Mouse (Mus musculus) frontal cortex, postnatal 36 days (tissue): ENCODE data around the gene Alg10b.
"Not testable (repeated sequence)": the region's sequence is repeated elsewhere in the genome, so short reads cannot be mapped to it uniquely, and the experiment has no call there.

Experiments used
- DNase-seq, 2 experiments: peaks; one replicate each; pipeline ENCODE4 v3.0.0; 2022; ENCODE audit warnings: low spot score in 2 of 2

Alg10b gene

GRCm38 (mm10) chr15:90223969-90224750 is at the start of gene Alg10b:
Gene Alg10b, plus strand, starts transcription at chr15:90224311.
- peak; percentile 71 to 75 for DNase-seq

DNA sequence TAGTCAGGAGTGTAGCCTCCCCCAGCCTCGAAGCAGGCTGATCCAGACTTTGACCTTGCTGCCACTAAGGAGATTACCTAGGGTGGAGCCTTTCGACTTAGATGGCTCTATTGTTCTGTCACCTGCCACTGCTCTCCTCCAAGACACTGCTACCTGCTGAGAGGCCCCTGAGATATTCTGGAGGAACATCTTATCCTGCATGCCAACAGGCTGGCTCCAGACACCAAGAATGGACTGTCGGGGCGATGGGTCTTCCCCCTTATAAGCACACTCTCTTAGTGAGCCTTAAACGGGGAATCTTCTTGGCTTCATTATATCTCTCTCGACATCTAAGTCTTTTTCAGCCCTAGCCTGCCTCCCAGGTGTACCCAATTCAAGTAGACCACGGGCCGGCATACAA is 41.0 kb upstream of the Alg10b start:
- not testable (repeated sequence) for DNase-seq

DNA sequence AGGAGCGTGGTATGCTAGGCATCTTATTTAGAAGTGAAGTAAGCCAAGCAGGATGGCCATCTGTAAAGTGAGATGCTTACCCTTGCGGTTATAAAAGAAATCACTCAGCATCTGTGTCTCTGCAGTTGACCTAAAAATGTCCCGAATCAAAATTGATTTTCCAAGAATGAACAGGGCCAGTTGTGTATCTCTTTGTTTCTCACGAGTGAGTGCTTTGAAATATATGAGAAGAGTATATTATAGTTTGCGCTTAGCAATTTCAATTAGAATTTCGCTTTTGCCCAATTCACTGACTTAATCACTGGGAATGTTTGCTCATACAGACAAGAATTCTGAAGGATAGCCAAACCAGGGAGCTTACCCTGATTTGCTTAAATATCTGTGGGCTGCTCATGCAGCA is 40.6 kb upstream of the Alg10b start:
- no peak for DNase-seq

GRCm38 (mm10) chr15:90184743-90185142 is 39.4 kb upstream of the Alg10b start:
- DNase-seq: peak in 1 of 2 experiments; percentile 18

DNA sequence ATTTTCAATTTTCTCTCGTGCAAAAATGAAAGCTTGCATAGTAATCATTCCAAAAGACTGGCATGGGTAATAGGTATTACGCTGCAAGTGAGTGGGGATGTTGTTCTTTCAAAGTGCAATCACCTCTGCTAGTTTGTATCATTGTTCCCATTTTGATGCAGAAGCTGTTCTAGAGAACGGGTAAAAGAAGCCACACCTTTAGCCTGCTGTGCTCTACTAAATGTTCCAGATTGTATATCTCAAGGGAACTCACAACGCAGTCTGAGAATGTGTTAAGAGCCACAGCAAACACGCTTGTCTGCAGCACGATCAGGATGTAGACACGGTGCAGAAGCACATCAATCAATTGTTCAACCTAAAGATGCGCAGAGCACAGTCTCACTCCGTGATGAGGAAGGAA is 34.6 kb upstream of the Alg10b start:
- DNase-seq: no peak

DNA sequence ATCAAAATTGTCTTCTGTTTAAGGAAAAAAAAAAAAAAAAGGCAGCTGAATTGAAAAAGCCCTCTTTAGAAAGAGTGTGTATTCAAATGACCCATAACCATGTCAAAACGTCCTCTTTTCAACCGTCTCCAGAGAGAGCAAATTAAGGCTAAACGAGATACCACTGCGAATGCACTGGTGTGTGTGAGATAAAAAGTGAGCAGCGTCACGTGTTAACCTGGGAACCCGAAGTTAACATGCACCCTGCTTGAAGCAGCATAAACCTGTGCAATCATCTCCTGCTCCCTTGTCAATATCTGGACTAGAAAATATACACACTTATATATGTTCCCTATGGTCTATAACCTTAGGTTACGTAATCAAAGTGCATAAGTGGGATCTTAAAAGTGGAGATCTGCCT is 10.2 kb upstream of the Alg10b start:
- no peak for DNase-seq

DNA sequence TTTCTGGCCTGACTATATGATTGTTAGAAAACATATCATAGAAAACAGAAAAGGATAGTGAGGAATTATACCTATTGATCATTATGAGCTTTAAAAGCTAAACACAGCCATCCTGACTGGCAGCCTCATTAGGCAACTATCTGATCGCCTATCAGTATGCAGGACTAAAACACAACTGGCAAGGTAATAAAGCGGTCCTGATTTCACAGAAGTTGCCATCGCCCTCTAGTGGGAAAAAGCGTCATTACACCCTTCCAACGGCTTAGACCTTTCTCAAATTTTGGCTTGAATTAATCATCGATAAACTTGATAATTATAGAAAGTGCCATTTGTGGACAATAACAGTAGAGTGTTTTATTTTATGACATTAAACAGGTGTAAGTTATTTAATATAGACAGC is 9.2 kb upstream of the Alg10b start:
- peak; percentile 69 to 77 for DNase-seq

DNA sequence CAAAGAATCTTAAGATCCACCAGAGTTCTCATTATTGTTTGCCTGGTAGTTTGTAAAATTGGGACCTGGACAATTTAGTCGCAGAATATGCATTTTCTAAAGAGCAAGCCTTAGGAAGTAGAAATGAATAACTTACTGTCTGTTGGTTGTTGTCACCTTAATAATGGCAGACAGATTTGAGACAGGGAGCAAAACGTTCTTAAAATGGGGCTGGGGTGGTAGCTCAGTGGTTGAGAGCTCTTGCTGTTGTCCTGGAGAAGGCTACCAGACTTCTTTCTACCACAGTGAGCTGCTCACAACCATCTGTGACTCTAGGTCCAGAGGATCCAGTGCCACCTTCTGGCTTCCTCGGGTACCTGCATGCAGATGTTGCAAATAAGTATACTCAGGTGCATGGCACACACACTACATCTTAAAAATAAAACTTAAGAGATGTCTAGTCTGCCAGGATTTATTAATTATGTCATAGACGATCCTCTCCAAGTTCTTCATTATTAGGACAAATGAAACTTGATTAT is 1.0 kb downstream of the Alg10b start:
- no peak for DNase-seq

GRCm38 (mm10) chr15:90237657-90238056 is 13.5 kb downstream of the Alg10b start:
- DNase-seq: peak in 1 of 2 experiments; percentile 64

DNA sequence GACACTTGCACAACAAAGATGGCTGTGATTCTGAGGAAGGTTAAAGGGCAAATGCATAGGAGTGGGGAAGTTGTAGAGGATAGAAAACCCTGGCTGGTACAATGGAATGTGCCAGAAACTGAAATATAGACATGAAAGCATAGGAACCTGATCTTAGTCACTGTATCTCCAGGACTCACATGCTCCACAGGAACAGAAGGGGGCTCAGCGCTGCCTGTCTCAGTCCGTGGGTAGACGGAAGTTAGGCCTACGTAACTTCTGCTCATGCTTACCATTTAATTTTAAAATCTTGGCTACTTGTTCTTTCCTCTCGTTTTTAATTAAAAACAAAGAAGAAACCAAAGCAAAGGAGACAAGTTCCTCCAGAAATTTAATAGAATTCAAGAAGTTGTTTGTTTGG is 20.0 kb downstream of the Alg10b start:
- peak; percentile 36 to 61 for DNase-seq

- no peak for DNase-seq
Measured at GRCm38 (mm10) chr15:90249694-90250093, 25.6 kb downstream of the Alg10b start.

- DNase-seq: peak in 1 of 2 experiments; percentile 22
Measured at GRCm38 (mm10) chr15:90282876-90283275, 58.8 kb downstream of the Alg10b start.
